Mouse (Mus musculus) right cerebral cortex, adult 2 months (tissue): ENCODE measurements around the gene Bach2.

ENCODE experiments used
- DNase-seq, 2 experiments: peaks; one replicate each; pipeline ENCODE4 v3.0.0; 2021 to 2022; ENCODE audit warnings: low spot score in 2 of 2

Bach2 gene

DNA sequence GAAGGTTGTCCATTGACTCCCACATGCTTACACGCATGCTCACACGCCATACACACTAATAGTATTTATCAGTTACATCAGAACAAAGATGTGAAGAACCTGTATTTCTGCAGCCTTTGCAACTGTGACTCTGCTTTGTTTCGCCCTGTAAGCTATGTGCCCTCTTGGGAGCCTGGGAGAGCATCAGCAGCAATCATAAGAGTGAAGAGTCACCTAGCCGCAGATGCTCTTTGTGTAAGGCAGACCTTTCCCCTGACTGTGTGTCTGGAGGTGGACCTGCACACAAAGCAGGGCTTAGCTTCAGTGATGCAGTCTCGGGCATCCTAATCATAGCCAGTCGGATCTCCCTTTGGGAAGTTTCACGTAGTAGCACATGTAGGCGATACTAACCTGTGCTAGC, 243.5 kb downstream of the Bach2 start:
- DNase-seq = no peak

DNA sequence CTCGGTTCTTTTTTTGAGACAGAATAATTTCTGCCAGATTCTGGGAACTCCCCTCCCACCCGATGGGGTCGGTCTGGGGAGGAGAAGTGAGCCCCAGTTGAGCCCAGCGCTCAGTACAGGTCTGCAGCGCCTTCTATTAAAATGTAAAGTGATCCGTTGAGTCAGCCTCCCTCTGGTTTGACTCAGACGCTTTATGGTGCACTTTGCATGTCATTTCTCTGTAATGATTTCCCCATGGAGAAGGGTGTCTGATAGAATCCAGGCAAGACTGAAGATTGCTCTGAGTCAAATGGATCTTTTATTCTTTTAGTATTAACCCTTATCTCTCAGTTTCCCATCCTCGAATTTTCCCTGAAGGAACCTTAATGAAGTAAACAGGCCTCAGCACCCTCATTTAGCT, 244.3 kb downstream of the Bach2 start:
- DNase-seq = no peak

DNA sequence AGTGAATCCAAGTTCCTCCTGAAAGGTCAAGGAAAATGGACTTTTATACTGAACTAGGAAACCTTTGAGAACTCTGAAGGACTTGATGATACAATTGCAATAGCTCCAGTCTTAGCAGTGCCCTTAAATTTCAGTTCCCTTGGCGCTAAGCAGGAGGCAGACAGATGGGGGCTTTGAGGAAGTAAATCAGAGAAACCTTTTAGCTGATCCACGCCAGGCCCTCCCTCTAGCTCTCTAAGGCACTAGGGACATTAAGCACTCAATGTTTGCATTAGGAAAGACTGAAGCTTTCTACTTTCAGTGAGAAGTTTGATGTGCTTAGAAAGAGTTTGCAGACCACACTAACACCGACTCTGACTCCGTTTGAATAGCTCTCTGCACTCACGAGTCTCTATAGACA, 247.2 kb downstream of the Bach2 start:
- DNase-seq = no peak

DNA sequence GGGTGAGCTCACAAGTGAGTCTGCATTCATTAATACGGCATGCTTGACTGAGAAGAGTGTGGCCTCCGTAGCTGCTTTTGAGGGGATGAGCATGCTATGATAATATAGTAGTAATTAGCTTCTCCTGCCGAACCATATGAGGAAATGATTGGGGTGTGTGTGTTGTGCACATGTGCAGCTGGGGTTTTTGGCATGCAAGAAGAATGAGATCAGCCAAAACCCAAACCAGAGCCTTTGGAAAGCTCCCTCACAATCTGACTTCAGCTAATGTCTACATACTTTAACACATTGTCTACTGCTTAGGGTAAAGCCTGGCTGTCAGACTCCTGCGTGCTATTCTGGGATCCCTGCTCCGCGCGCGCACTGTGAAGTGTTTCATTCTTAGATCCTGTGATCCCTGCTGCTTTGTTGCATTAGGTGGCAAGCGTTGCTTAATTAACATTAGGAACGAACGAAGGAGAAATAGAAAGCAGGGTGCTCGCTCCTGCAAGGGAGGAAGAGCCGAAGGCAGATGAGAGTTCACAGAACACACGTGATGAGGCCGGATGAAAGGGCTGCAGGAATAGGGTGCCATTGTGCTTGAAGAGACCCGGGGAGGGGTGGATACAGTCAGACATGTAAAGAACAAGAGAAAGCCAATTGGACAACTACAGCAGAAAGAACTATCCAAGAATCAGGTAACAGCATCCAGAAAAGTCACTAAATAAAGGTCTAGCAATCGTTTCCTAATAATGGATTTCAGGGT, 248.2 kb downstream of the Bach2 start:
- DNase-seq = peak; percentile 46 to 59

DNA sequence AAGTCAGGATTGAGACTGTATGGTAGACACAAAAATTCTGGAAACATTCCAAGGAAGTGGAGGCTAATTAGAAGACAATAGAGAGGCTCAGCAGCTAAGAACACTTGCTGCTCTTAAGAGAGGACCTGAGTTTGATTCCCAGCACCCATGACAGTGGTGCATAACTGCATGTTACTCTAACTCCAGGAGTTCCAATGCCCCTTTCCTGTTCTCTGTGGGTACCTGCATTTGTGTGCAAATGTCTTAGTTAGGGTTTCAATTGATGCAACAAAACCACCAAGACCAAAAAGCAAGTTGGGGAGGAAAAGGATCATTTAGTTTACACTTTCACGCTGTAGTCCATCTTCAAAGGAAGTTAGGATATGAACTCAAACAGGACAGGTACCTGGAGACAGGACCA, 250.6 kb downstream of the Bach2 start:
- DNase-seq = no peak

DNA sequence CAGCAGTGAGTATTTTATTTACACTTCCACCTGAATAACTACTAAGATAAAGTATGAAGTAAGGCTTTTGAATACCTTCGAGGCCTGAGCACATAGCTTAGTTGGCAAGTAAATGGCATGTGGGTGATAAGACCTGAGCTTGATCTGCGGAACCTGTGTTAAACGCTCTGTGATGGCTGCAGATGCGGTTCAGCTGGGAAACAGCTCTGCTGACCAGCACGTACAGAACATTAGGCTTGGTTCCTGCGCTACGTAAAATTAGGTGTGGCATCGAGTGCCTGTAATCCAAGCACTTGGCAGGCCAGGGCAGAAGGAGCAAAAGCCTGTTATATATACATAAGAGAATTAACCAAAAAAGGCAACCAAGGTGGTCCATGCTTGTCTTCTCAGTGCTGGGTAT, 252.6 kb downstream of the Bach2 start:
- DNase-seq = no peak

DNA sequence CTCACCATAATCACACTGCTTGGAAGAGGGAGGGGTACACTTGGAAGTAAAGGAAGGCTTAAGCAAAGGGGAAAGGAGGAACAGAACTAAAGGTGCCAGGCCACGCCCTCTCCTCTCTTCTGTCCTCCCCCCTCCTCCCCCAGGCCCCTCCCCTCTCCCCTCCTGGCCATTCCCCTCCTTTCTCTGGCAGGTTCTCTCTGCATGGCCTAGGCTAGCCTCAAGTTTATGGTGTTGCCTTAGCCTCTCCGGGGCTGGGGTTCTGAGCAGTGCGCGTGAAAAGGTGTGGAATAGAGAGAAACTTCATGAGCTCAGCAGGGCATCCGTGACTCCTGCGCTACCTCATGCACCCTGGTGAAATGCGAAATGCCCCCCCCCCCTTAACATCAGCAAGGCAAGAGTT, 254.2 kb downstream of the Bach2 start:
- no peak for DNase-seq

DNA sequence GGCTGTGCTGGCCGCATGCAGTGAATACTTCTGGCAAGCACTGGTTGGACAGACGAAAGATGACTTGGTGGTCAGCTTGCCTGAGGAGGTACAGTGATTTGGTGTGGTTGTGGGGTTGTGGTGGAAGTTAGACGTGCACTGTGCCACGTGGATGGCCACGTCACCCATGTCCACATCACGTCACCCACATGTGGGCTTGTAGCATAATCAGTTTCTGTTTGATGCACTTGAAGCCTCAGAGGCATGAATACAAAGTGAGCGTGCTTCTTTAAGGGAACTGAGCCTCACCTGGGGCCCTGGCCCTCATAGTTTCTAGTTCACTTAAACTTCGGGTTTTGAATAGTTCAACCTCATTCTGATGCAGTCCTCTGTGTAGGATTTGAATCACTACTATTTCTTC, 263.2 kb downstream of the Bach2 start:
- DNase-seq = no peak

DNA sequence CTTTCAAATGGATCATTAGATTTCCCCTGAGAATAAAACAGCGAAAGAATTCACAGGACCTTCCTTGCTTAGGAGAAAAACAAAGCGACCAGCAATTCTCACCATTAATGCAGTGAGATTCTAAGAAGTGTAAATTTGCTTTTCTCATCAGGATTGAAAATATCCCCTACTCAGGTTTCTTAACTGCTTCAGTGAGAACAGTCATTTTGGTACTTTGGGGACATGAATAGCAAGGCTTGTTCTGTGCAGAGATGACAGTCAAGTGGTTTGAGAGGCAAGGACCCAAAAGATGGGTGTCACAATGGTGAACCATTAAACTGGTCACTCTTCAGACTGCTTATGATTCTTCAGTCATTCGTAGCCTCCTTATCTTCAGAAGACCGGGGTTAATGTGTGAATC, 263.6 kb downstream of the Bach2 start:
- DNase-seq = no peak

- DNase-seq = no peak
Measured at GRCm38 (mm10) chr4:32504236-32504635, 265.6 kb downstream of the Bach2 start.

- no peak for DNase-seq
Measured at GRCm38 (mm10) chr4:32506306-32506808, 267.8 kb downstream of the Bach2 start.

- DNase-seq = peak in 1 of 2 experiments; percentile 38
Measured at GRCm38 (mm10) chr4:32507041-32507440, 268.4 kb downstream of the Bach2 start.

DNA sequence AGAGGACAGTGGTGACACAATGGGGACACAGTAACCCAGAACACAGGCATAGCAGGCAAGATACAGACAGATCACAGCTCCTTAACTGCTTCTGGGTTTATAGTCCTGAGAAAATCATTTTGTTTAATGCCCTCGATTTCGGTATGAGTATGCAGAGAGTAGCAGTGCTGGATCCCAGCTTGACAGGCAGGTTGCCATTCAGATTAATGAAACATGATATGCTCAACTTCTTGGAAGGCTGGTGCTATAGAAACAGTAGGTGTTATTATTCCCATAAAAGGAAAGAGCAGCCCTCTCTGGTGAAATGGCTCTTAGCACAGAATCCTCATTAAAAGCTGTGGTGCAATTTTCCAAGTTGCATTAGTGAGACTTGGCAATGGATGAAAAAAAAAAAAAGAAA, 270.0 kb downstream of the Bach2 start:
- DNase-seq = no peak

DNA sequence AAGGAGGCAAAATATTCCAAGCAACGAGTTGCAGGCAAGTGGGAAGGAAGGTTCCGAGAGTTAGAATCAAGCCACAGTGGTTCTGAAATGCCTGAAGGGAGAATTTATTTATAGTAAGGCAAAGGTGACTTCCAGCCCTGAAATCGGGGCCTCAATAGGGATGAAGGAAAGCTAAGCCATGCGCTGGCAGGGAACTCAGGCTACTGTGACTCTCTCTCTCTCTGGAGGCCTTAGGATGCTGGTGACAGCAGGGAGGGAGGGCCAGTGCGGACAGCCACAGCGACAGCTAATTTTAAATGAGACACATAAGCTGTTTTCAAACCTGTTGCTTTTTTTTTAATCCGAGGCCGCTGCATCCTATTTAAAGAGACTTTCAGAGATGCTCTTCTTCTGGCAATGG, 270.4 kb downstream of the Bach2 start:
- DNase-seq = no peak

- no peak for DNase-seq
Measured at GRCm38 (mm10) chr4:32509832-32510612, 271.4 kb downstream of the Bach2 start.

- DNase-seq = no peak
Measured at GRCm38 (mm10) chr4:32510940-32511339, 272.3 kb downstream of the Bach2 start.

DNA sequence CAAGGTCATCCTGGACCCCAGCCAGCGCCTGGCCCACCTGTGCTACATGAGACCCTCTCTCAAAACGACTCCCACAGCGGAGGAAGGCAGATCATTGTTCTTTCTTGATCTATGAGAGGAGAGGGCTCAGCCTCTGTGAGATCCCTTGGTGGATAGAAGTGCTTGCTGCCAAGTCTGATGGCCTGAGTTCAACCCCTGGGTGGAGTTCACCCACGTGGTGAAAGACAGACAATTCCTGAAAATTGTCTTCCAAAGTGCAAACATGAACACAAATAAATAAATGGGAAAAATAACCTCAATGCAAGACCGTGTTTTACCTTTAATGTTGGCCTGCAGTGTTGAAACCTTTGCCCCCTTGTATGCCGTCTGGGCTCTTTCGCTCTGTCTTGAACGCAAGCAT, 277.5 kb downstream of the Bach2 start:
- no peak for DNase-seq

DNA sequence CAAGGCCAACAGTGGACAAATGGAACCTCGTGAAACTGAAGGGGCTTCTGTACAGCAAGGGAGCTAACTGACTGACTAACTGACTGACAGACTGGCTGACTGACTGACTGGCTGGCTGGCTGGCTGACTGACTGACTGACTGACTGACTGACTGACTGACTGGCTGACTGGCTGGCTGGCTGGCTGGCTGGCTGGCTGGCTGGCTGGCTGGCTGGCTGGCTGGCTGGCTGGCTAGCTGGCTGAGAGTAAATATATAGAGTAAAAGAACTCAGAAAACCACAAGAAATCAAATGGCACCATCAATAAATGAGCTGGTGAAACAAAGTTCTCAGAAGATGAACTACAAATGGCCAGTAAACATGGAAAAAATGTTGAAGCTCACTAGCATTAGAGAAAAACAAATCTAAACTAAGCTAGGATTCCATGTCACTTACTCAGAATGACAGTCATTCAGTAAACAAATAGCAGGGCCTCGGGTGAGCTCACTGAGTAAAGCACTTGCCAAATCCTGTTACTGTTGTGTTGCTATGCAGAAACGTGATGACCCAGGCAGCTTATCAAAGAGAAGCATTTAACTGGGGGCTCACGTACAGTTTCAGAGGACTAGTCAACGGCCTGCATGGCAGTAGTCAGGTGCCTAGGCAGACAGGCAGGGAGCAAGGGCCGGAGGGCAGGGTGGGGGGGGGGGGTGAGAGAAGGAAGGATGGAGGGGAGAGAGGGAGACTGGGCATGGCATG, 280.4 kb downstream of the Bach2 start:
- no peak for DNase-seq

DNA sequence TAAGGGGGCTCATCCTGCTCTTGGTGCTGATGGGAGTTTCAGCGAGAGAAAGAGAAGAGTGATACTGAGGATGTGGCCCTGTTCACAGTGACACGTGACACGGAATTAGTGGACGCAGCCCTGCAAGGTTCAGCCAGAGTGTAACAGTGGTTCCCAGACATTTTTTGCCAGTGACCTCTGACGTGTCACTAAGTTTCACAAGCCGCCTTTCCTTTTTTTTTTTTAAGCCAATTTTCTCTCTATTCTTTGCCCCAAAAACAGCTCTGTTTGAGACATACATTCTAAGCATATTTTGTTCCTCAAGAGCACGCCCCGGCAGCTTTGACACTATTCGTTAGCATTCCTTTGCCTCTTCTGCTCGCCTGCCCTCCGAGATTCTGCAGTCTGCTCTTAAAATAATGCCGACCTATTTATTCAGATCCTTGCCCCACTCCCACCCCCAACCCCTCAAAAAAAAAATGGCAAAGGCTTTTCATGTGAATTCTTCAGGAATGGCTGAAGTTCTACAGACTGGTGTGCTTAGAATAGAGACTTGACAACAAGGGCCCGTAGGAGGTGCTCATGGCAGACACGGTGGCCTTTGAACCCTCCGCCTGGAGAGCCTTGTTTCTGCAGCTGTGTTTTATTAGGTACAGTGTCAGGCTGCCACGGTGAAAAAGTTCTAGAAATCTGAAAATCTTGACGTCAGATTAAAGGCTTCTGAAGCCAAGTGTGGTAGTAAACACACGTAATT, 282.2 kb downstream of the Bach2 start:
- DNase-seq = no peak

GRCm38 (mm10) chr4:32521361-32521740, 282.7 kb downstream of the Bach2 start:
- DNase-seq = no peak

- no peak for DNase-seq
Measured at GRCm38 (mm10) chr4:32522013-32522412, 283.4 kb downstream of the Bach2 start.

- no peak for DNase-seq
Measured at GRCm38 (mm10) chr4:32524282-32524681, 285.7 kb downstream of the Bach2 start.
